Mouse (Mus musculus) bone marrow macrophage, adult 2 months (primary cell): ENCODE results near the gene Gpatch4. TPM values are rescaled to one million over a fixed set of nuclear protein-coding genes. Genes with fewer than 3 reads are reported as not detected.
A peak's percentile ranks its signal among the peaks of the same experiment; 100 is the strongest.

ENCODE experiments used
- H3K27ac ChIP-seq: 2 replicates; pipeline ENCODE4 v1.5.1; 2012; ENCODE audit warnings: low read depth, low read length; ENCODE audit not compliant: insufficient read depth
- H3K4me1 ChIP-seq: 2 replicates; pipeline ENCODE4 v1.6.1; 2012; ENCODE audit warnings: low read length; ENCODE audit not compliant: control insufficient read depth, insufficient read depth
- H3K4me3 ChIP-seq: 2 replicates; pipeline ENCODE4 v1.5.1; 2012; ENCODE audit warnings: mild to moderate bottlenecking, low read length, moderate library complexity; ENCODE audit not compliant: insufficient read depth
- CTCF ChIP-seq: IDR thresholded peaks from 2 replicates; pipeline ENCODE4 v1.5.1; 2012; ENCODE audit warnings: low read depth, mild to moderate bottlenecking, low read length, moderate library complexity
- POLR2A ChIP-seq: IDR thresholded peaks from 2 replicates; pipeline ENCODE4 v1.6.1; 2012; ENCODE audit warnings: mild to moderate bottlenecking, low read depth, low read length, borderline replicate concordance
- polyA plus RNA-seq: library from polyadenylated mRNA; stranded (reverse); fragments of >200 nt; gene quantifications from 2 replicates; pipeline ENCODE4 v1.2.4, GENCODE M21; 2012; ENCODE audit not compliant: missing spikeins, insufficient read depth, insufficient read length

The Gpatch4 gene
- polyA plus RNA-seq, 1 experiment = 7.9 TPM

- no peak for TF ChIP-seq POLR2A
- no peak for TF ChIP-seq CTCF
- Histone ChIP-seq H3K27ac (no peak overlapping the region), H3K4me1 (no peaks in the 10 kb centered on the region), H3K4me3 (no peak overlapping the region)
These were observed 47.2 kb downstream of the Gpatch4 start for GRCm38 (mm10) chr3:88090106-88090505.

DNA sequence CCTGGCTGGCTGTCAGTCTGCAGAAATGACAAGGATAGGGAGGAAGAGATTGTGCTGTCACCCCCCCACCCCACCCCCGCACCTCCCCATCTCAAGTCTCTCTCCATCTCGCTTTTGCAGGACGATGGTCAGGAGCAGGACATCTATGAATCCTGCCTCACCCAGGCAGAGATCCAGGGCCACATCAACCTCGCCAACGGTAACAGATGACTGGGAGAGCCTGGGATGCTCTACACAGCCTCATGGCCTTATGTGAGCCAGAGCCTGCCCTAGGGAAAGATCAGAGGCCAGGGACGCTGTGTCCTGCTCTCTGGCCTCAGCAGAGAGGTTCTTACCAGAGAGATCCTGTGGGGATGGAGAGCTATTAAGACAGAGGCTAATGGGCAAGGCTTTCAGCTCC is 47.7 kb downstream of the Gpatch4 start:
- no peak overlapping the region for H3K27ac ChIP-seq
- H3K4me1 ChIP-seq = no peaks in the 10 kb centered on the region
- no peak overlapping the region for H3K4me3 ChIP-seq
- no peak for TF ChIP-seq POLR2A

- Histone ChIP-seq H3K27ac (no peak overlapping the region), H3K4me3 (no peak overlapping the region), H3K4me1 (peaks cover 15% of the 10 kb centered on the region)
These were observed 51.2 kb downstream of the Gpatch4 start for GRCm38 (mm10) chr3:88094126-88094525.

GRCm38 (mm10) chr3:88097666-88098065 is 54.8 kb downstream of the Gpatch4 start:
- no peak for TF ChIP-seq CTCF
- TF ChIP-seq POLR2A = no peak
- H3K27ac ChIP-seq = peak overlapping the region; percentile 43
- H3K4me3 ChIP-seq = no peak overlapping the region
- H3K4me1 ChIP-seq = peaks cover 42% of the 10 kb centered on the region

More at GRCm38 (mm10) chr3:88094126-88094525, 51.2 kb downstream of the Gpatch4 start:
- TF ChIP-seq POLR2A = no peak
- TF ChIP-seq CTCF = no peak

- Histone ChIP-seq H3K4me3 (no peak overlapping the region), H3K27ac (peak overlapping the region; percentile 29; the same call in 1 of the 2 replicates), H3K4me1 (peaks cover 51% of the 10 kb centered on the region)
- TF ChIP-seq CTCF (no peak), POLR2A (no peak)
These were observed 57.3 kb downstream of the Gpatch4 start for GRCm38 (mm10) chr3:88100251-88100650.

GRCm38 (mm10) chr3:88101736-88102135 is 58.8 kb downstream of the Gpatch4 start:
- Histone ChIP-seq H3K27ac (peak overlapping the region; percentile 92), H3K4me1 (peaks cover 51% of the 10 kb centered on the region), H3K4me3 (no peak overlapping the region)
- TF ChIP-seq POLR2A (no peak), CTCF (no peak)

GRCm38 (mm10) chr3:88102196-88102595 is 59.3 kb downstream of the Gpatch4 start:
- peak overlapping the region; percentile 92 for H3K27ac ChIP-seq
- H3K4me3 ChIP-seq = no peak overlapping the region
- peaks cover 46% of the 10 kb centered on the region for H3K4me1 ChIP-seq
- no peak for TF ChIP-seq CTCF
- no peak for TF ChIP-seq POLR2A

GRCm38 (mm10) chr3:88102611-88103010 is 59.7 kb downstream of the Gpatch4 start:
- no peak for TF ChIP-seq CTCF
- no peak overlapping the region for H3K4me3 ChIP-seq
- peak overlapping the region; percentile 92 for H3K27ac ChIP-seq
- peaks cover 42% of the 10 kb centered on the region for H3K4me1 ChIP-seq

Other genes starting within 250 kb of the Gpatch4 start
- not detected in 2 replicates for gene Ntrk1, start 247.9 kb upstream of the Gpatch4 start, polyA plus RNA-seq
- not detected in 2 replicates for gene Insrr, start 246.2 kb upstream of the Gpatch4 start, polyA plus RNA-seq
- gene Pear1, start 218.8 kb upstream of the Gpatch4 start, polyA plus RNA-seq = not detected in 2 replicates
- gene Sh2d2a, start 196.4 kb upstream of the Gpatch4 start, polyA plus RNA-seq = not detected in 2 replicates
- gene Prcc, start 157.5 kb upstream of the Gpatch4 start, polyA plus RNA-seq = 31.2 and 34.8 TPM in 2 replicates
- gene Hdgf, start 136.8 kb upstream of the Gpatch4 start, polyA plus RNA-seq = 170 and 180 TPM in 2 replicates
- gene Mrpl24, start 123.6 kb upstream of the Gpatch4 start, polyA plus RNA-seq = 139 and 147 TPM in 2 replicates
- gene Isg20l2, start 112.8 kb upstream of the Gpatch4 start, polyA plus RNA-seq = 22.0 and 22.3 TPM in 2 replicates
- 17.8 and 23.3 TPM in 2 replicates for gene Rrnad1, start 112.4 kb upstream of the Gpatch4 start, polyA plus RNA-seq
- gene Crabp2, start 94.4 kb upstream of the Gpatch4 start, polyA plus RNA-seq = not detected in 2 replicates
- 1.4 and 1.7 TPM in 2 replicates for gene Nes, start 72.0 kb upstream of the Gpatch4 start, polyA plus RNA-seq
- gene Bcan, start 42.9 kb upstream of the Gpatch4 start, polyA plus RNA-seq = not detected in 2 replicates
- gene Hapln2, start 15.5 kb upstream of the Gpatch4 start, polyA plus RNA-seq = not detected in 2 replicates
- gene Naxe, start 15.4 kb downstream of the Gpatch4 start, polyA plus RNA-seq = 76.1 and 83.0 TPM in 2 replicates
- not detected in 2 replicates for gene Ttc24, start 35.2 kb downstream of the Gpatch4 start, polyA plus RNA-seq
- gene Iqgap3, start 38.9 kb downstream of the Gpatch4 start, polyA plus RNA-seq = 20.5 and 25.7 TPM in 2 replicates
- gene Mef2d, start 99.3 kb downstream of the Gpatch4 start, polyA plus RNA-seq = 84.5 and 98.1 TPM in 2 replicates
- not detected in 2 replicates for gene Rhbg, start 211.6 kb downstream of the Gpatch4 start, polyA plus RNA-seq
- gene Gm38392, start 244.1 kb downstream of the Gpatch4 start, polyA plus RNA-seq = 0.48 TPM in 1 of 2 replicates, not detected in the other